Mouse (Mus musculus): Measurements from ENCODE around the gene Gm20605. TPM values are rescaled to one million over a fixed set of nuclear protein-coding genes. Genes with fewer than 3 reads are reported as not detected.

The Gm20605 gene
- polyA plus RNA-seq, 1 experiment from 2014 or later = 2.6 TPM

- Histone ChIP-seq H3K4me2 (ENCODE audit: low read depth, low read length) (peak overlapping the region; percentile 85), H3K4me3 (ENCODE audit: low read depth, low read length) (peak overlapping the region; percentile 96), H3K9me3 (ENCODE audit: low read length) (no peaks in the 10 kb centered on the region), H3K4me1 (ENCODE audit: insufficient read depth) (peaks cover 44% of the 10 kb centered on the region), H3K27ac (ENCODE audit: low read depth) (peak overlapping the region; percentile 99), H3K27me3 (ENCODE audit: insufficient read depth, low read length) (no peaks in the 10 kb centered on the region), H3K9ac (replicated peaks) (peak overlapping the region; percentile 94), H3K36me3 (replicated peaks; ENCODE audit: insufficient read depth, low read length) (peaks cover 30% of the 10 kb centered on the region)
- no peak for DNase-seq
- WGBS (ENCODE audit: insufficient replicate concordance) = 28% methylated on average over 4 of the region's 4 CpGs
- no peak for ATAC-seq
- TF ChIP-seq EP300 (IDR thresholded peaks at IDR 0.05; ENCODE audit: low read depth) = no peak
- no peak for TF ChIP-seq CTCF (IDR thresholded peaks at IDR 0.05; ENCODE audit: low read depth)
These were observed 2.6 kb downstream of the Gm20605 start for GRCm38 (mm10) chr5:137631591-137631990.

- Histone ChIP-seq H3K36me3 (replicated peaks; ENCODE audit: insufficient read depth, low read length) (peaks cover 46% of the 10 kb centered on the region), H3K9ac (replicated peaks) (no peak overlapping the region), H3K27me3 (ENCODE audit: insufficient read depth, low read length) (no peaks in the 10 kb centered on the region), H3K4me1 (ENCODE audit: insufficient read depth) (peaks cover 33% of the 10 kb centered on the region), H3K4me3 (ENCODE audit: low read depth, low read length) (no peak overlapping the region), H3K9me3 (ENCODE audit: low read length) (no peaks in the 10 kb centered on the region), H3K4me2 (ENCODE audit: low read depth, low read length) (no peak overlapping the region), H3K27ac (ENCODE audit: low read depth) (no peak overlapping the region)
- WGBS (ENCODE audit: insufficient replicate concordance) = 83% methylated on average over 12 of the region's 12 CpGs
- DNase-seq = no peak
- TF ChIP-seq EP300 (IDR thresholded peaks at IDR 0.05; ENCODE audit: low read depth) (no peak), CTCF (IDR thresholded peaks at IDR 0.05; ENCODE audit: low read depth) (no peak)
- ATAC-seq = no peak
These were observed 4.6 kb downstream of the Gm20605 start for GRCm38 (mm10) chr5:137633397-137634084.

GRCm38 (mm10) chr5:137639472-137639871, 10.5 kb downstream of the Gm20605 start:
- Histone ChIP-seq H3K4me2 (ENCODE audit: low read depth, low read length) (no peak overlapping the region), H3K27me3 (ENCODE audit: insufficient read depth, low read length) (peaks cover 7% of the 10 kb centered on the region), H3K4me3 (ENCODE audit: low read depth, low read length) (no peak overlapping the region), H3K36me3 (replicated peaks; ENCODE audit: insufficient read depth, low read length) (peaks cover 64% of the 10 kb centered on the region), H3K4me1 (ENCODE audit: insufficient read depth) (no peaks in the 10 kb centered on the region), H3K9ac (replicated peaks) (no peak overlapping the region), H3K27ac (ENCODE audit: low read depth) (no peak overlapping the region), H3K9me3 (ENCODE audit: low read length) (no peaks in the 10 kb centered on the region)
- ATAC-seq (no peak), DNase-seq (no peak)
- TF ChIP-seq EP300 (IDR thresholded peaks at IDR 0.05; ENCODE audit: low read depth) (no peak), CTCF (IDR thresholded peaks at IDR 0.05; ENCODE audit: low read depth) (no peak)
- 78% methylated on average over 7 of the region's 7 CpGs for WGBS (ENCODE audit: insufficient replicate concordance)

GRCm38 (mm10) chr5:137641054-137641453, 12.1 kb downstream of the Gm20605 start, which contains the start of gene Sap25:
Gene Sap25 (plus strand): TSS chr5:137641334.
- peaks cover 20% of the 10 kb centered on the region for H3K27me3 ChIP-seq (ENCODE audit: insufficient read depth, low read length)
- H3K9me3 ChIP-seq (ENCODE audit: low read length) = no peaks in the 10 kb centered on the region
- H3K4me3 ChIP-seq (ENCODE audit: low read depth, low read length) = no peak within 1 kb of the TSS
- TF ChIP-seq CTCF (IDR thresholded peaks at IDR 0.05; ENCODE audit: low read depth) (peak; percentile 73), EP300 (IDR thresholded peaks at IDR 0.05; ENCODE audit: low read depth) (no peak)
- 80% methylated on average over 19 of the region's 19 CpGs for WGBS (ENCODE audit: insufficient replicate concordance)
- DNase-seq = peak; percentile 72
- H3K9ac ChIP-seq (replicated peaks) = no peak within 1 kb of the TSS
- H3K27ac ChIP-seq (ENCODE audit: low read depth) = no peak within 1 kb of the TSS
- ATAC-seq = no peak
- H3K36me3 ChIP-seq (replicated peaks; ENCODE audit: insufficient read depth, low read length) = peaks cover 53% of the 10 kb centered on the region
- no peak within 1 kb of the TSS for H3K4me2 ChIP-seq (ENCODE audit: low read depth, low read length)
- H3K4me1 ChIP-seq (ENCODE audit: insufficient read depth) = peaks cover 13% of the 10 kb centered on the region

- no peak overlapping the region for H3K4me2 ChIP-seq (ENCODE audit: low read depth, low read length)
- no peak for ATAC-seq
- H3K27me3 ChIP-seq (ENCODE audit: insufficient read depth, low read length) = peaks cover 20% of the 10 kb centered on the region
- no peak overlapping the region for H3K4me3 ChIP-seq (ENCODE audit: low read depth, low read length)
- H3K4me1 ChIP-seq (ENCODE audit: insufficient read depth) = peaks cover 15% of the 10 kb centered on the region
- H3K27ac ChIP-seq (ENCODE audit: low read depth) = no peak overlapping the region
- TF ChIP-seq CTCF (IDR thresholded peaks at IDR 0.05; ENCODE audit: low read depth) (no peak), EP300 (IDR thresholded peaks at IDR 0.05; ENCODE audit: low read depth) (no peak)
- H3K36me3 ChIP-seq (replicated peaks; ENCODE audit: insufficient read depth, low read length) = peaks cover 35% of the 10 kb centered on the region
- no peaks in the 10 kb centered on the region for H3K9me3 ChIP-seq (ENCODE audit: low read length)
- DNase-seq = no peak
- WGBS (ENCODE audit: insufficient replicate concordance) = 59% methylated on average over 4 of the region's 4 CpGs
- no peak overlapping the region for H3K9ac ChIP-seq (replicated peaks)
These were observed 13.9 kb downstream of the Gm20605 start for GRCm38 (mm10) chr5:137642886-137643285.

- H3K27ac ChIP-seq (ENCODE audit: low read depth) = no peak overlapping the region
- no peak for DNase-seq
- no peak for ATAC-seq
- peaks cover 18% of the 10 kb centered on the region for H3K4me1 ChIP-seq (ENCODE audit: insufficient read depth)
- peaks cover 20% of the 10 kb centered on the region for H3K27me3 ChIP-seq (ENCODE audit: insufficient read depth, low read length)
- H3K9me3 ChIP-seq (ENCODE audit: low read length) = no peaks in the 10 kb centered on the region
- peaks cover 23% of the 10 kb centered on the region for H3K36me3 ChIP-seq (replicated peaks; ENCODE audit: insufficient read depth, low read length)
- H3K4me3 ChIP-seq (ENCODE audit: low read depth, low read length) = no peak overlapping the region
- WGBS (ENCODE audit: insufficient replicate concordance) = 64% methylated on average over 19 of the region's 19 CpGs
- no peak overlapping the region for H3K9ac ChIP-seq (replicated peaks)
- H3K4me2 ChIP-seq (ENCODE audit: low read depth, low read length) = no peak overlapping the region
- no peak for TF ChIP-seq CTCF (IDR thresholded peaks at IDR 0.05; ENCODE audit: low read depth)
- no peak for TF ChIP-seq EP300 (IDR thresholded peaks at IDR 0.05; ENCODE audit: low read depth)
These were observed 15.5 kb downstream of the Gm20605 start for GRCm38 (mm10) chr5:137644484-137644883.

Measured in liver, postnatal 0 days (tissue).